Mouse (Mus musculus) heart, adult 8-10 months (tissue): ENCODE measurements around the gene Esp31. TPM values are rescaled to one million over a fixed set of nuclear protein-coding genes. Genes with fewer than 3 reads are reported as not detected.

Source experiments
- DNase-seq: peaks from one replicate; pipeline ENCODE4 v3.0.0; 2022; ENCODE audit warnings: low spot score
- total RNA-seq, 4 experiments: library from RNA; stranded (reverse); gene quantifications; 2 replicates each; pipeline ENCODE4 v1.2.4; 2022

The Esp31 gene
- total RNA-seq = not detected

- DNase-seq = no peak
Measured at GRCm38 (mm10) chr17:38639147-38639546, at the start of gene Esp31. Gene Esp31, plus strand, starts transcription at chr17:38639447.

Other genes starting within 250 kb of the Esp31 start
- gene Esp36, start 219.3 kb upstream of the Esp31 start, total RNA-seq = not detected
- gene Esp34, start 85.3 kb upstream of the Esp31 start, total RNA-seq = not detected